Mouse (Mus musculus) 3T3-L1 (cell line): ENCODE measurements around the gene Hist1h4j.

Experiments
- DNase-seq: peaks from one replicate; pipeline ENCODE4 v3.0.0-alpha.2; 2015; ENCODE audit warnings: low read depth, low spot score

The Hist1h4j gene

DNA sequence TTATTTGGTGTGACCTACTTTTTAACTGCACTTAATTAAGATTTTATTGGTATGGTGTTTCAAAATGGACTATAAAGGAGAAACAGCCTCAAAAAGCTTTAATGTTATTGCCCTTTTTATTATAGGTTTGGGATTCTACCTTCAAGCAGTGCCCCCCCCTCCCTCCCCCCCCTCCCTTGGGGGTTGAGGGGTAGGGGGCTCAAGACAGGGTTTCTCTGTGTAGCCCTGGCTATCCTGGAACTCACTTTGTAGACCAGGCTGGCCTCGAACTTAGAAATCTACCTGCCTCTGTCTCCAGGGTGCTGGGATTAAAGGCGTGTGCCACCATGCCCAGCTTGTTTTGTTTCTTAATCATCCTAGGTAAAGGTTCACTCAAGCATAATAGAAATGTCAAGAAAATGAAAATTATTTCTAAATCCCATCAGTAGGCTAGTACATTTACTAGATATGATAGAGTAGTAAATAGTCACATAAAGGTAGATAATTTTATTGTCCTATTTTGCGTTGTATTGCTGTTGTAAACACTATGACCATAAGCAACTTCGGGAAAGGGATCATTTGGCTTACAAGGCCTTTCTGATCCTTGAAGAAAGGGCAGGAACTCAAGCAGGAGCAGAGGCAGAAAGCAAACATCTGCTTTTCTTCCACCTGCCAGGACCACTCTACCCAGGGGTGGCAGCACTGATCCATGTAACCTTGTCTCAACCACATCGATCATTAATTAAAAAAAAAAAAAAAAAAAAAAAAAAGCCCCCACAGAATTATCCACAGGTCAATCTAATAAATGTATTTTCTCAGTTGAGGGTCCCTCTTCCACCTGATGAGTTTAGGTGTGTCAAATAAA lies 11.6 kb upstream of the Hist1h4j start:
- peak; percentile 36 for DNase-seq

DNA sequence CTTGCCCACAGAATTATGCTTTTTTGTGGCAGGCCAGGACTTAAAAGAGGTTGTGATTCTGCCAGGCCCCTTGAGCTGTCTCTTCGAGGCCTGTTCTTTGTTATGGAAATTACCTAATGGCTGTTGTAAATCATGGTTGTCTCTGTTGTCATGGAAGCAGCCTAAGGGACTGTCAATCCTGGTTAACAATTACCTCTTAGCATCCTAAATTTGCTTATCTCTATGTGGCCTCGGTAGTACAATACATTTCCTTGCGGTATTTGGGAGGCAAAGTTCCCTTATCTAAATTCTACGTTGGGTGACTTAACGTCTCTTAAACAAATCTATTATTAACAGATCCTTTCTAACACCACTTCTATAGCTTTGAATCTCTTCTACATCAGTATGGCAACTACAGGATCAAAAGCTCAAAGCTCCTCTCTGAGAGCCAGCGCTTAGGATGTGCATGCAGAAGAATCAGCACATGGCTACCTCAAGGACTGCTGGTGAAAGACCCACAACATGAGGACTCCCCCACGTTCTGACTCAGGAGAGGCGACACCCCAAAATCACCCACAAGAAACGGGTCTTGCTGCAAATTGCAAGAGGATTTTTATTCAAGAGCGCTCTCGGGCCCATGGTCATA lies 6.8 kb upstream of the Hist1h4j start:
- no peak for DNase-seq

DNA sequence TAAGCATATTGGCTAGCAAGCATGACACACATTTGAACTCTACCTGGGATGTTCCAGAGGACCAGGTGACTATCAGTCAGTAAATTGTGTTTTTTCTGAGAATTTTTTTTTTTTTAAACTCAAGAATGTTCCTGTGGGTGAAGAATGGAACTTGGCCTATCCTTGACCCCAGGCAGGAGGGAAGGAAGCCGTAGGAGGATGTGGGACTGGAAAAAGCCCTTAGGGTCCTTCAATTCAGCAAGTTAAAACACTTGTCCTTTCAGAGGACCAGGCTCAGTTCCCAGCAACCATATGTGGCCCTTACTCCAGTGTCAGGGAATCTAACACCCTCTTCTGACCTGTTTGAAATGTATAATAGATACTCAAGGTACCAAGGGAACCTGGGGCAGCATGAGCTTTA lies 5.3 kb upstream of the Hist1h4j start:
- DNase-seq = peak; percentile 34

DNA sequence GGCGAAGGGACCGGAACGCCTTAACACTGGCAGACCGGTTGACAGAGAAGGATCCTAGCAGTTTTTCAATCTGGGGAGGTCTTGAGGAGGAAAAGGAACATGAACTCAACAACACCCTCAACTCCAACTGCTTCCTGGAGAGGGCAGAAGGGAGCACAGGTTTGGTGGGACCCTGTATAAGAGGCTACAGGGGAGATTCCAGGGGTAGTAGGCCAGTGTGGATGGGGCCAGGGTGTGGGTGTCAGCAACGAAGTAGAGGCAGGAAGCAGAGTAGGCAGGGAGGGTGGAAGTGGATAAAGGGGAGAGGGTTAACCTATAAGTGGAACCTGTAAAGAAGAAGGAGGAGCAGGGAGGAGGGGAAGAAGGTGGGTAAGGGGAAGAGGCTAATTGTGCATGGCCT lies 1.4 kb upstream of the Hist1h4j start:
- peak; percentile 52 for DNase-seq

DNA sequence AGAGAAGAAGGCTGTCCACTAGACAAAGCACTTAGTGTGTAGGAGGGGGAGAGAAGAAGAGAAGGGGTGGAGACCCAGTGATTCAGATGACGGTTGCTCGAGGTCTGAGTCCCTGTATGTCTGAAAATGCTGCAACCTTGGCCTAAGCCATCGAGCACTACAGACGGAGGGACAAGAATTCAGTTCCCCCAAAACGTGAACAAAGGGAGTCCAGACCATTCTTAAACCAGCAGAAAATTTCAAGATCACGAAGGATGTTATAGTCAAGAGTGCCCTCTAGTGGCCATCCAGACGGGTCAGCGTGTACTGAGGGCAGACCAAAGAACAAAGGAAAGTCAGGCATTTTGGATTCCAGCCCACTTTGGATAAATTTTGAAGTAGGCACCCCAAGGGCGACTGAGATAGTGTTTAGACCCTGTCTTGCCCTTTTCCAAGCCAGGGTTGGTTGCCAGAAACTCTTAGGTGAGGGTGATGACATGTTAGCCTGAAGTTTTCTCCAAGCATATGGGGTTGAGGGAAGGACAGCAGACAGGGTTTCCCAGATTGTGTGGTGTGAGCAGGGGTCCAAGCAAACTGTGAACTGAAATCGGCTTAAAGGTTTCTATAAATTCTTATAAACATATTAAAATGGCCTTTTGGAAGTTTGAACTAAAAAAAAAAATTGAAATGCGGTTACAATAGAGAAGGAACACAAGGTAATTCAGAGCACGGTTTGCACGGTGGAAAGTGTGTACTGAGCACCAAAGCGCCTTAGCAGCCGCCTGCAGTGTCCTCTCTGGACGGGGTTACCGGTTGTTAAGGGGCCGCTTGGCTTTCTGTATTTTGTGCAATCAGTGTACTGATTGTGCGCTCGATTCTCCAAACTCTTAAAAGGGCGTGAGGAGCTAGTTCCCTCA lies 606 bp upstream of the Hist1h4j start:
- peak; percentile 96 for DNase-seq

DNA sequence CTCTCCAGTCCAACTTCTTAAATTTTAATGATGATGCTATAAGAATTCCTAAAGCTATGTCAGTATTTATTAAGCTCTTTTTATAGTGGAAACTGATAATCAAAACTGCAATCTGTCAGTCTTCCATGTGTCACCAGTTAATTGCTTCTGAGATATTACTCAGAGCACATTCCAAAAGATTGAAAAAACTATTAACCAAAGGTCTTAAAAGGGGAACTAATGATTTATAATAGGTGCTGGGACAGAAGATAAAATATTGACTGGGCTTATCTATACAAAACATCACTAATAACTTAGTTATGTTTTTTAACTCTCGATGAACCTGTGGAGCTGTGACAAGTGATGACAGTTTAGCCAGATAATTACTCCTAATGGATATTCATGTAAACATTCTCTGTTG lies 10.1 kb downstream of the Hist1h4j start:
- DNase-seq = no peak

DNA sequence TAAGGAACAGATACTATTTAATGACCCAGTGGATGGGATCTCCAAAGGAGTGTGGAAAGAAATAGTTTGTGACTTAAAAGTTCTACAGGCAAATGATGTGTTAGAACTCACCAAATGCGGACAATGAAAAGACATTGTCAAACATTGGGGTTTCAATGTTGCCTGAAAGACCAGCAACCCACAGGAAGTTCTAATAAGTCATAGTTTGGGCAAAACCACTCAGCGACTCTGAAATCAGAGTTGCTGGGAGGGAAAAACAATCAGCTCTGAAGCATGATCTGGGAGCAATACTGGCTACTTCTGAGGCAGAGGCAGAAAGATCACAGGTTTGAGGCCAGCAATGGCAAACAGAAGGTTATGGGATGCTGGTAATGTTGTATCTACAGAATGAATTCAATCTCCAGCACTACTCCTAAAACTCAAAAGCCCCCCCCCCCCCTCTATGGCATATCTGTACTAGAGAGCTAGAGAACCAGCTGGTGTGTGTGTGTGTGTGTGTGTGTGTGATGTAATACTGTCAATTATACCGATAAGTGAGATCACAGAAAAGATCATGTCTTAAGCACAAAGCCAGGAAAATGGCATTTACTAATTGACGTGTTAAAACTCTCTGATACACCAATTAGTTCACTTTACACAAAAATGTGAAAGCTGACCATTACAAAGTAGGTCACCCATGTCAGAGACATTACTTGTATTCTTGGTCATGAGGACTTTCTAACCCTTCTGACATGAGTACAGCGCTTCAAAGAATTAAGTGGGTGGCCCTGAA lies 14.7 kb downstream of the Hist1h4j start:
- DNase-seq = peak; percentile 63

DNA sequence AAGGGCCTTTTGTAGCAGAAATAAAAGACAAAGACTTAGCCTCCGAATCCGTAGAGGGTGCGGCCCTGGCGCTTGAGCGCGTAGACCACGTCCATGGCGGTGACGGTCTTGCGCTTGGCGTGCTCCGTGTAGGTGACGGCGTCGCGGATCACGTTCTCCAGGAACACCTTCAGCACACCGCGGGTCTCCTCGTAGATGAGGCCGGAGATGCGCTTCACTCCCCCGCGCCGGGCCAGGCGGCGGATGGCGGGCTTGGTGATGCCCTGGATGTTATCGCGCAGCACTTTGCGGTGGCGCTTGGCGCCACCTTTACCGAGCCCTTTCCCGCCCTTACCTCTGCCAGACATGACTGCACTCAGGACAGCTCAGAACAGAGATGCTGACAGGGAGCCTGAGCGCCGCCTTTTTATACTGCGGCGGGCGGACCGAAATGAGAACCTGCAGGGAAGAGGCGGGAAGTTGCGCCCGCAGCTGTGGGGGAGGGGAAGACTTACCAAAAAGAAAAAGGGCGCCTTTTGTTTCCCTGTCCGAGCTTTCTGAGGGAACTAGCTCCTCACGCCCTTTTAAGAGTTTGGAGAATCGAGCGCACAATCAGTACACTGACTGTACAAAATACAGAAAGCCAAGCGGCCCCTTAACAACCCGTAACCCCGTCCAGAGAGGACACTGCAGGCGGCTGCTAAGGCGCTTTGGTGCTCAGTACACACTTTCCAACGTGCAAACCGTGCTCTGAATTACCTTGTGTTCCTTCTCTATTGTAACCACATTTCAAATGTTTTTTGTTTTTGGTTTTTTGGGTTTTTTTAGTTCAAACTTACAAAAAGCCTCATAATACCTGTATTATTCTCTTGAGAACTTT lies 15.5 kb downstream of the Hist1h4j start, which contains the start of gene Hist1h4k:
Gene Hist1h4k (minus strand): TSS at position 347 of the 859 bp plus-strand sequence.
- peak; percentile 88 for DNase-seq

DNA sequence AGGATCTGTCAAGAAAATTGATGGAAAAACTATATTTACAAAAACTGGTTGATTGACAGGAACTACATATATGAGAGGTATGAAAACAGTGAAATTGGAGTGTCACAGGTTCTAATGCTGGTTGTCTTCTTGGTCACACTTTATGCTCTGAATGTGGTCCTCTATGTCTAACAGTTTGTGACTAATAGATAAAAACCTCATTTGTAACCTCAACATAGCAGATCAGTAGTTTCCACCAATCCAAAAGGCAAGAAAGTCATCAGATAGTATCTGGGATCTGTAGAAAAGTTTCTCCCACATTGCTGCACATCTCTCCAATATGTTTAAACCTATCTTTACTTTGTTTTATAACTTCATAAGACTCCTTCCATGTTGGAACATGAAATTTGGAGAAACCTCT lies 16.6 kb downstream of the Hist1h4j start:
- peak; percentile 43 for DNase-seq

DNA sequence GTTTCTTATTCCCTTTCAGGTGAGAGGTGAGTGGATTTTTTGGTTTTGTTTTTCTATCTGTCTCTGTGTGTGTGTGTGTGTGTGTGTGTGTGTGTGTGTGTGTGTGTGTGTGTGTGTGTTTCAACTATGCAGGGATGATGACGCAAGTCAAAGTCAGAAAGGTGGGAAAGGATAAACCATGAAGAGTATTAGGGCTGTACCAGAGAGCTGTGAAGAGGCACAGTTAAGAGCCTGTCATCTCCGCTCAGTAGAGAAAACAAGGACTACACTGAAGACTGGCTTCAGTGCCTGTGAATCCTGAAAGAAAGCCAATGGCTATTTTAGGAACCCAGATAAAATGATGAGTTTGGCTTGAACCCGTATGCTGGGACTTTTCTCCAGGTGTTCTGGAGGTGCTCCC lies 17.0 kb downstream of the Hist1h4j start:
- peak; percentile 35 for DNase-seq

DNA sequence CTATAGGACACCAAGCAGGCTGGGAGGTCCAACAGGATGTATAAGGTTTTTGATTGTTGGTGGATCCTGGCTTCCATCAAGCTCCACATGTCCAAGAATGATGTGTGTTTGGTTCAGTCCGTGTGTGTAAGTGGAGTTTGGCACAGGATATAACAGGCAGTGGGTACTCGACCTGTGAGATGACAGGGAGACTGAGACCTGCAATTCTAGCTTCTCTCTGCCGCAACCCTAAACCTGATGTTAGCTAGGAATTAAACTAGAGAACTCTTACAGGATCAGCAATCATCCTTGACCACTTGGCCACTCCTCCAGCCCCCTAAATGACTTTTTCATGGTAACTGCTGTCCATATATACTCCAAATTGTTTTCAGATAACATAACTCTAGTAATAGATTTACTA lies 17.5 kb downstream of the Hist1h4j start:
- peak; percentile 57 for DNase-seq

DNA sequence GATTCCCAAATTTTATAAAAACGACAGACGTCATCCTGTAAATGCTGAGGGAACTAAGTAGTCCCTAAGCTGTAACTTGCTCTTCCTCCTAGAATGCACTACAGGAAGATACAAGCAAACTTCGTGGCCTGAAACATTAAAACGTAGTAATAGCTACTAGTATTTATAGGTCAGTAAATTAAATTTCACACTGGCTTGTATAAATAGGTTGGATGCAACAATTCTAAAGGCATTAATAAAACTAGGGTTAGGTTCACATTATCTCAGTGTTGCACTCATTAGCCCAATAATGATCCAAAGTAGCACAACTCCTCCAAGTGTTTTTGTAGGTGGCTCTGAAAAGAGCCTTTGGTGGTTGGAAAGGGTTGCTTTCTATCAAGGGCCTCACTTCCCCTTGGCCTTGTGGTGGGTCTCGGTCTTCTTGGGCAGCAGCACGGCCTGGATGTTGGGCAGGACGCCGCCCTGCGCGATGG lies 18.2 kb downstream of the Hist1h4j start:
- peak; percentile 56 for DNase-seq

DNA sequence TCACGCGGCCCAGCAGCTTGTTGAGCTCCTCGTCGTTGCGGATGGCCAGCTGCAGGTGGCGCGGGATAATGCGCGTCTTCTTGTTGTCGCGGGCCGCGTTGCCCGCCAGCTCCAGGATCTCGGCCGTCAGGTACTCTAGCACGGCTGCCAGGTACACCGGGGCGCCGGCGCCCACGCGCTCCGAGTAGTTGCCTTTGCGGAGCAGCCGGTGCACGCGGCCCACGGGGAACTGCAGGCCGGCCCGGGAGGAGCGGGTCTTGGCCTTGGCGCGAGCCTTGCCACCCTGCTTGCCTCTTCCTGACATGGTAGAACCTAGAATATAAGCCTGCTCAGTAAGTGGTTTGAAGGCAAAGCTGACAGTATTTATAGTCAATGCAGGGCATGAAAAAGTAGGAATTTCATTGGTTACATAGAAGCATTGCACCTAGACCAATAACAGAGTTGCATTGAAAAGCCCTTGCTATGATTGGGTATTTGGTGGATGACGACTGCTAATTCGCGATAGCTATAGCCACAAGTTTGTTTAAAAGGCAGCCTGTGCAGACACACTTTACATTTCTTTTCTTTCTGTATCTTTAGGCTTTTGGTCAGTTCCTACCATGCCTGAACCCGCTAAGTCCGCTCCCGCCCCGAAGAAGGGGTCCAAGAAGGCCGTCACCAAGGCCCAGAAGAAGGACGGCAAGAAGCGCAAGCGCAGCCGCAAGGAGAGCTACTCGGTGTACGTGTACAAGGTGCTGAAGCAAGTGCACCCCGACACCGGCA lies 18.8 kb downstream of the Hist1h4j start, which contains the start of the genes Hist1h2ak and Hist1h2bn:
Gene Hist1h2ak (minus strand): TSS at position 304 of the 762 bp plus-strand sequence.
Gene Hist1h2bn (plus strand): TSS at position 600 of the 762 bp plus-strand sequence.
- peak; percentile 96 for DNase-seq

DNA sequence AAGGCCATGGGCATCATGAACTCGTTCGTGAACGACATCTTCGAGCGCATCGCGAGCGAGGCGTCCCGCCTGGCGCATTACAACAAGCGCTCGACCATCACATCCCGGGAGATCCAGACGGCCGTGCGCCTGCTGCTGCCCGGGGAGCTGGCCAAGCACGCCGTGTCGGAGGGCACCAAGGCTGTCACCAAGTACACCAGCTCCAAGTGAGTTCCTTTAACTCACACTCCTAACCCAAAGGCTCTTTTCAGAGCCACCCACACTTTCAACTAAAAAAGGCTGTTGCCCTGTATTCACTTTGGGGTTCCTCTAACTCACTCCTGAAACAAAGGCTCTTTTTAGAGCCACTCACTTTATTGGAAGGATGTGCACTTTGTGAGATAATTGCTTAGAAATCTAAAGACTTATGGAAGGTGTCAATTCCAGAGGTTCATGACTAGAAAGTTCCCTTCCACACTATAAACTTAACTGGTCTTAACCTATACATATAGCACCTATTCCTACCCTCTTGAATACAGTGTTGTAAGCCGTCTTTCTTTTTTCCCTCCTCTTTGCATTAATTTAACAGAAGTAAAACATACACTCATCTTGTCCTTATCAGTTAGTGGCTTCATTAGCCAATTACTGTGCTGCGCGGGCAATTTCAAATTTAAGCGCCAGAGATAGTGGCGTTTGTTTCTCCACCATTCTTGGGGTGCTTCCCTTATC lies 19.6 kb downstream of the Hist1h4j start:
- DNase-seq = peak; percentile 73

DNA sequence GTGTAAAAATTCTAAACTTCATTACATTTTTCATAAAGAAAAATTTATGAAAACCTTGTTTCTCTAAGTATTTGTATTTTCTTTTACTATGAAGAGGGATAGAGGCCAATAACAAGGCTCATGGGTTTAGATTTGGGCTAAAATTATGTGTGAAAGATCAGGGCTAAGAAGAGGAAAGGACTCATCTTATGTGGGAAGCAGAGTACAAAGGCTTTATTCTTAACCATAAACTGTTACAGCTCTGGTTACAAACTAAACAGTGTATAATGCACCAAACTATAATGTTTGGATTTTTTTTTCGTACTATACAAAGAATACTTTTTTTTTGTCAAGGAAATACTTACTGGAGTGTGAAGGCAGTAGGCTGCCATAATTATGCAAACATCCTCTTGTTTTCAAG lies 20.8 kb downstream of the Hist1h4j start:
- no peak for DNase-seq

DNA sequence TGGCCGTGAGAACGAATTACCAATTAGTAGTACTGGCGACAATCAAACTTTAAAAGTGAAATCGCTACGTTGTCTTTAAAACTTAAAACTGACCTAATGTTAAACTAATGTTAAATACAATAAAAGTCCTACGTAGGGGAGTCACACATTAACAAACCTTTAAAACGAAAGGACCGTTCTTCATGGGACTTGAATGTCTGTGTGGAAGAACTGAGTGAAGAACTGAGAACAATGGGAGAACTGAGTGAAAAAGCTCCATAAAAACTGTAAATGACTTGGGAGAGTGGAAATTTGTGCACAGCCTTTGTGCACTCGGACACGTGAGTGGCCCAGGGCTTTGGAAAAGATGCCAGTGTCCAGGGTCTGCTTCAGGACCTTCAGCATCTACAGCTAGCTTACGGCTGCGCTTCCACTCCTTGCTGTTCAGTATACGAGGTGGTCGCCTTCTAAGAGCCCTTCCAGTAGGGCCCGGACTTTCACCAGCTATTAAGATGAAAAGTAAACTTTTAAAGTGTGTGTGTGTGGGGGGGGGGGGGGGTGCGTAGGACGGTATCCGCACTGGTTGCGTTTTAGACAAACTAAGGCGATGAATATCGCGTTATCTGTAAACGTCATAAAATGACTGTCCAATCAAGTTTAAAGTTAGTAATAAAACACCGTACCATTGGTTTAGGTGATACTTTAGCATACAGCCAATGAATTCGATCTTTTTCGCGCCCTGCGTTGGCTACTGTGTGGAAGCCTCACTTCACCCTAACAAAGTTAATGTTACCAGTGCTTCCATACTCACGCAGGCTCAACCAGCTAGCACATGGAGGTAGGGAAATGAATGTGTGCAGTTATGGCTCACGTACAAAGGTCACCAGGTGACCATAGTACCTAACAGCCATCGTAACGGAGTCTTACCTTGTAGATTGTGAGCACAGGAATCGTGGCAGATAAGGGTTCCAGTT lies 44.2 kb downstream of the Hist1h4j start:
- peak; percentile 95 for DNase-seq
